ENCODE assay signal across 8 mouse cellular contexts in genomic region chr9:42550116-42550515, GRCm38 (mm10). TPM values are rescaled to one million over a fixed set of nuclear protein-coding genes. Genes with fewer than 3 reads are reported as not detected.
DNase-seq lines count a peak whose midpoint lies in the region; TF ChIP-seq lines count a peak whose summit lies in the region.

No protein-coding gene starts in this region.

- intact Hi-C loops in heart, adult 2 months (cut with DNase I): loop anchor here (5.0 kb wide), 1 partner anchor 392 kb away; the partner anchor contains the start of gene Grik4

- H3K27ac ChIP-seq in heart, adult 2 months: no peak overlapping the region

- TF ChIP-seq CTCF in heart, adult 2 months (IDR thresholded peaks at IDR 0.05): peak; percentile 77

- no peaks in the 10 kb centered on the region for H3K4me1 ChIP-seq in heart, adult 2 months (ENCODE audit: control insufficient read depth, insufficient read depth, low read length)

- no peak overlapping the region for H3K4me3 ChIP-seq in heart, adult 2 months

- 10% methylated on average over 13 of the region's 13 CpGs for WGBS in heart, adult 2 months
- WGBS in large intestine, adult 2 months: 20% methylated on average over 13 of the region's 13 CpGs

- TF ChIP-seq POLR2A in heart, adult 2 months (IDR thresholded peaks at IDR 0.05; ENCODE audit: insufficient read depth, low read depth, low read length): no peak

- no peaks in the 10 kb centered on the region for H3K36me3 ChIP-seq in heart, adult 2 months (ENCODE audit: control insufficient read depth, insufficient read depth, low read length)

- H3K27me3 ChIP-seq in heart, adult 2 months (ENCODE audit: control insufficient read depth, insufficient read depth, low read length): no peaks in the 10 kb centered on the region; the same call in 1 of the 2 replicates

- DNase-seq in CD4-positive helper T cell, adult 2 months (ENCODE audit: low read depth, low spot score): peak; percentile 43
- DNase-seq in adrenal gland, postnatal 10 days: peak; percentile 89
- DNase-seq in embryo, embryonic 11.5 days (ENCODE audit: low read depth, low spot score): peak; percentile 69
- peak; percentile 29 to 70 for DNase-seq in heart, adult 2 months
- peak; percentile 7 for DNase-seq in large intestine, adult 2 months (ENCODE audit: low read depth, low spot score)
- DNase-seq in lung, postnatal 25 days (ENCODE audit: low spot score): peak; percentile 35
- peak; percentile 88 for DNase-seq in retina, postnatal 1 day
- peak; percentile 46 for DNase-seq in urinary bladder, adult 2 months (ENCODE audit: low spot score)

- H3K9ac ChIP-seq in heart, adult 2 months (ENCODE audit: low read depth, low read length): no peak overlapping the region

- no peaks in the 10 kb centered on the region for H3K79me2 ChIP-seq in heart, adult 2 months (replicated peaks; ENCODE audit: control insufficient read depth, insufficient read depth, low read length)

- TF ChIP-seq EP300 in heart, adult 2 months (IDR thresholded peaks at IDR 0.05; ENCODE audit: insufficient read depth, low read depth, low read length): no peak

RNA-seq across cellular contexts. Expression of gene Tbcel, which starts 42.5 kb away (rescaled TPM):
- 10 to 100 TPM; 42.3 to 47.1 TPM for total RNA-seq in adrenal gland, postnatal 10 days (2021)
- 10 to 100 TPM; 18.2 to 20.0 TPM for total RNA-seq in heart, adult 2 months (2021)
- 7.6 and 12.5 TPM in 2 replicates for polyA plus RNA-seq in heart, adult 2 months (2012; rRNA removed)
- polyA plus RNA-seq in large intestine, adult 2 months (2012; rRNA removed): 5.3 and 8.6 TPM in 2 replicates
- polyA plus RNA-seq in urinary bladder, adult 2 months (2012; rRNA removed): 19.9 and 22.6 TPM in 2 replicates

Comparison
In these comparisons a context has a peak if more than half of its experiments do, and no peak if none do; other contexts are left out.
1. DNase-seq: peak in every context shown above with its lines; median percentile 89 in adrenal gland, postnatal 10 days; 88 in retina, postnatal 1 day; 69 in embryo, embryonic 11.5 days; 50 in heart, adult 2 months; 46 in urinary bladder, adult 2 months; 43 in CD4-positive helper T cell, adult 2 months; 35 in lung, postnatal 25 days; 7 in large intestine, adult 2 months.